Mouse (Mus musculus): ENCODE measurements around the gene Atf5.

DNA sequence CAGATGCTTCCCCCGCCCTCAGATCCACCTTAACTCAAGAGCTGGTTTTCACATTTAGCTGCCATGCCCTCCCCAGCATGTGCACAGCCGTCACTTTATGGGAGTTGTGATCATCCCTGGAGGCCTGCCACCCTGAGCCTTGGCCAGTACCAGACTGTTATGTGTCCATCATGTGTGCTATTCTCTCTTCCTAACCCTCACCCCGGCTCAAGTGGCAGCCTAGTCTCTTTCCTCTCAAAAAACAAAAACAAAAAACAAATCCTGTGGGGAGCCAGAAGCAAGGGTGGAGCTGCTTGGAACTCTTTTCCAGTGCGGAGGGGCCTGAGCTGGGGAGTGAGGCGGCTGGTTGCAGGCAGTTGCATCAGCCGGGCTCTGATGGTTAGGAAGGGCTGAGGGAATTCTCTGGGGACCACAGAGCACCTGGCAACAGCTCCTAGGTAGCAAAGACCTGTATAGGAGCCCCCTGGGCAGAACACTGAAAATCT lies 2.3 kb upstream of the Atf5 start:
- TF ChIP-seq CTCF (conservative IDR thresholded peaks at IDR 0.05 in 1 of 2, IDR thresholded peaks at IDR 0.05 in 1 of 2; ENCODE audit: low read depth in 2 of 2, low read length in 2 of 2) (no peak), POLR2A (IDR thresholded peaks at IDR 0.05; ENCODE audit: low read depth, low read length) (peak; percentile 51), ZKSCAN1 (IDR thresholded peaks at IDR 0.05; ENCODE audit: borderline replicate concordance, low read depth, low read length) (no peak), EP300 (IDR thresholded peaks at IDR 0.05; ENCODE audit: low read length) (peak; percentile 55; the same call in 1 of the 2 replicates), USF1 (IDR thresholded peaks at IDR 0.05; ENCODE audit: low read depth, low read length) (no peak), MXI1 (IDR thresholded peaks at IDR 0.05; ENCODE audit: low read depth, low read length) (peak; percentile 74), GABPA (IDR thresholded peaks at IDR 0.05; ENCODE audit: insufficient replicate concordance, low read depth, low read length) (no peak), IRF4 (IDR thresholded peaks at IDR 0.05; ENCODE audit: low read depth, low read length) (peak; percentile 81), E2F4 (IDR thresholded peaks at IDR 0.05; ENCODE audit: insufficient replicate concordance, low read depth, low read length) (no peak), ETS1 (conservative IDR thresholded peaks at IDR 0.05; ENCODE audit: low read depth, low read length) (peak; percentile 53), TBP (conservative IDR thresholded peaks at IDR 0.05; ENCODE audit: low read depth, low read length) (peak; percentile 69), MAFK (IDR thresholded peaks at IDR 0.05; ENCODE audit: insufficient replicate concordance, low read length) (no peak), CHD1 (IDR thresholded peaks at IDR 0.05; ENCODE audit: low read depth, low read length) (no peak; the same call in 1 of the 2 replicates)

Measured in CH12.LX (cell line).